Mouse (Mus musculus): ENCODE data around the gene Trabd2b. TPM values are rescaled to one million over a fixed set of nuclear protein-coding genes. Genes with fewer than 3 reads are reported as not detected.

Gene Trabd2b
- polyA plus RNA-seq, 1 experiment from 2014 or later: 1.5 TPM

DNA sequence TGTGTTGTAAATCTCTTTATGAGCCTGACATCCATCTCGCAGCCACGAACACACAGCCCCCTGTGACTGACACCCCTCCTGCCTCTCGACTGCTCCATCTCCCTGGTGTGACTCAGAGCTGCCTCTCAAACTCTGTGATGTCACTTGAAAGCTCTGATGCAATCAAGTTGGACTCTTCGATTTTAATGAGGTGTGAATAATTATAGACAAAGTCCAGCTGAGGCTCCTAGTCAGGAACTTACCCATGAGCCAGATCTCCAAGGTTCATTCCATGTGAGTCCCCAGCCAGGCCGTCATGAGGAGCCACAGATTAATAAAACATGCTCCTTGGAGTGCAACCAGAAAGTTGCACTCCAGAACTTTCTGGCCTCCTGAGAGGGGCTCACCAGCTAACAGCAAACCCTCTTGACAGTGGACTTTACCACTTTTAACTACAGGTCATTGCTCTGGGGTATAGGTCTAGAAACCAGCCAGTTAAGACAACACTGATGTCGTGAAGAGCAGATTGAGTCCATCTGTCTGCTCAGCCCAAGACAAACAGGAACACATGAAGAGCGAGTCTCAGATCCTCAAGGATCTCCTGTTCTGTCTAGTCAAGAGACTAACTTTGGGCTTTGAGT, 221.3 kb downstream of the Trabd2b start:
- no peak for ATAC-seq (ENCODE audit: insufficient number of reproducible peaks, low FRiP score)
- Histone ChIP-seq H3K27me3 (replicated peaks) (peaks cover 72% of the 10 kb centered on the region), H3K4me1 (replicated peaks) (peaks cover 24% of the 10 kb centered on the region)

GRCm38 (mm10) chr4:114635889-114636288, 229.4 kb downstream of the Trabd2b start:
- no peaks in the 10 kb centered on the region for H3K4me1 ChIP-seq (replicated peaks)
- no peak overlapping the region for H3K4me2 ChIP-seq
- no peak overlapping the region for H3K9ac ChIP-seq
- 19% methylated on average over 5 of the region's 5 CpGs for WGBS
- no peaks in the 10 kb centered on the region for H3K9me3 ChIP-seq (replicated peaks)
- H3K36me3 ChIP-seq: no peaks in the 10 kb centered on the region
- H3K27me3 ChIP-seq (replicated peaks): peaks cover 79% of the 10 kb centered on the region
- no peak for ATAC-seq (ENCODE audit: insufficient number of reproducible peaks, low FRiP score)
- H3K4me3 ChIP-seq: no peak overlapping the region
- H3K27ac ChIP-seq (ENCODE audit: poor library complexity, severe bottlenecking): no peak overlapping the region

More for the DNA sequence above, 221.3 kb downstream of the Trabd2b start:
- WGBS: 69% methylated on average over 7 of the region's 7 CpGs
- Histone ChIP-seq H3K4me2 (no peak overlapping the region), H3K27ac (ENCODE audit: poor library complexity, severe bottlenecking) (no peak overlapping the region), H3K4me3 (no peak overlapping the region), H3K9me3 (replicated peaks) (no peaks in the 10 kb centered on the region), H3K9ac (no peak overlapping the region), H3K36me3 (no peaks in the 10 kb centered on the region)

- no peak overlapping the region for H3K27ac ChIP-seq (ENCODE audit: poor library complexity, severe bottlenecking)
- H3K27me3 ChIP-seq (replicated peaks): peaks cover 79% of the 10 kb centered on the region
- no peak overlapping the region for H3K4me3 ChIP-seq
- H3K4me2 ChIP-seq: no peak overlapping the region
- H3K9me3 ChIP-seq (replicated peaks): no peaks in the 10 kb centered on the region
- H3K9ac ChIP-seq: no peak overlapping the region
- 75% methylated on average over 1 of the region's 1 CpGs for WGBS
- H3K36me3 ChIP-seq: no peaks in the 10 kb centered on the region
- no peak for ATAC-seq (ENCODE audit: insufficient number of reproducible peaks, low FRiP score)
- H3K4me1 ChIP-seq (replicated peaks): no peaks in the 10 kb centered on the region
Measured at GRCm38 (mm10) chr4:114636324-114636723, 229.8 kb downstream of the Trabd2b start.

DNA sequence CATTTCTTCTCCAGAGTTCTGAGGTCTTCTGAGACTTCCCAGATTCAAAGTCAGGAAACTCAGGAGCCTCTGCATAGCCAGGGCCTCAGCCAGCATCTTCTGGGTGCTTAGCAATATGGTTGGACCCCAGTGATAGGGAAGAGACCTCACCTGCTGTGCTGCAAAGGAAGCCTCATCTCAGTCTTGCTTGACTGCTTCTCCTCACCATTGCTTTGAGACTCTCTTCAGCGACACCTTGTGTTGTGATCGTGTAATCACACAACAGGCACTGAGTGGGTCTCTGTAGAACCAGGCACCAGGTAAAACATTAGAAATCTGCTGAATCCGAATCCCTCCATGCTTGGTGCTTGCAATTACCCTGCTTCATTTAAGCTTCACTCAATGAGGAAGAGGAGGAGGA, 230.6 kb downstream of the Trabd2b start:
- Histone ChIP-seq H3K4me2 (no peak overlapping the region), H3K27ac (ENCODE audit: poor library complexity, severe bottlenecking) (no peak overlapping the region), H3K36me3 (no peaks in the 10 kb centered on the region), H3K27me3 (replicated peaks) (peaks cover 75% of the 10 kb centered on the region), H3K9ac (no peak overlapping the region), H3K4me3 (no peak overlapping the region), H3K4me1 (replicated peaks) (no peaks in the 10 kb centered on the region), H3K9me3 (replicated peaks) (no peaks in the 10 kb centered on the region)
- WGBS: 10% methylated on average over 3 of the region's 3 CpGs
- ATAC-seq (ENCODE audit: insufficient number of reproducible peaks, low FRiP score): no peak

GRCm38 (mm10) chr4:114642469-114642868, 235.9 kb downstream of the Trabd2b start:
- H3K27ac ChIP-seq (ENCODE audit: poor library complexity, severe bottlenecking): no peak overlapping the region
- no peaks in the 10 kb centered on the region for H3K36me3 ChIP-seq
- no peaks in the 10 kb centered on the region for H3K9me3 ChIP-seq (replicated peaks)
- no peak overlapping the region for H3K4me2 ChIP-seq
- H3K27me3 ChIP-seq (replicated peaks): peaks cover 59% of the 10 kb centered on the region
- ATAC-seq (ENCODE audit: insufficient number of reproducible peaks, low FRiP score): no peak
- 61% methylated on average over 4 of the region's 4 CpGs for WGBS
- no peaks in the 10 kb centered on the region for H3K4me1 ChIP-seq (replicated peaks)
- H3K9ac ChIP-seq: no peak overlapping the region
- H3K4me3 ChIP-seq: no peak overlapping the region

DNA sequence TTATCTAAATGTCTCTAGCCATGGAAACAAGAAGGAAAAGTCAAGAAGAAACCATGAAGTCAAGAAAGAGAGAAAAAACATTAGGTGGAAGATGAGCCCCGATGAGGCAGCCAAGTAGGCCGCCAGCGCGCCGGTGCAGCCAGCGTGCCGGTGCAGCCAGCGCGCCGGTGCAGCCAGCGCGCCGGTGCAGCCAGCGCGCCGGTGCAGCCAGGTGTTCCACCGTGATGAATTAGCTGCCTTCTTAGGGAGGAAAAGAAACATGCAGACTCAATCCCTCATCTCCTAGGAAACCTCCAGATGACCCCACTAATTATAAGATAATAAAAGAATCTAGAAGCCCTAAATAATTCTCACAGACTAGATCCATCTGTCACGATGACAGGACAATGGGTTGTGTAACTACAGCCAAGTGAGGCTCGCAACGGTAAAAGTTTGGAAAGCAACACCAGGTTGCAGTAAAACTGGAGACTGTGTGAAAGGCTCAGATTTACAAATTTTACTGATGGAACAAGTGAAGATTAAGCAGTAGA, 237.2 kb downstream of the Trabd2b start:
- no peak overlapping the region for H3K4me2 ChIP-seq
- ATAC-seq (ENCODE audit: insufficient number of reproducible peaks, low FRiP score): no peak
- H3K36me3 ChIP-seq: no peaks in the 10 kb centered on the region
- H3K9ac ChIP-seq: no peak overlapping the region
- no peaks in the 10 kb centered on the region for H3K9me3 ChIP-seq (replicated peaks)
- 77% methylated on average over 20 of the region's 20 CpGs for WGBS
- peaks cover 65% of the 10 kb centered on the region for H3K27me3 ChIP-seq (replicated peaks)
- H3K27ac ChIP-seq (ENCODE audit: poor library complexity, severe bottlenecking): no peak overlapping the region
- H3K4me3 ChIP-seq: no peak overlapping the region
- peaks cover 4% of the 10 kb centered on the region; the same call in 1 of the 2 replicates for H3K4me1 ChIP-seq (replicated peaks)

DNA sequence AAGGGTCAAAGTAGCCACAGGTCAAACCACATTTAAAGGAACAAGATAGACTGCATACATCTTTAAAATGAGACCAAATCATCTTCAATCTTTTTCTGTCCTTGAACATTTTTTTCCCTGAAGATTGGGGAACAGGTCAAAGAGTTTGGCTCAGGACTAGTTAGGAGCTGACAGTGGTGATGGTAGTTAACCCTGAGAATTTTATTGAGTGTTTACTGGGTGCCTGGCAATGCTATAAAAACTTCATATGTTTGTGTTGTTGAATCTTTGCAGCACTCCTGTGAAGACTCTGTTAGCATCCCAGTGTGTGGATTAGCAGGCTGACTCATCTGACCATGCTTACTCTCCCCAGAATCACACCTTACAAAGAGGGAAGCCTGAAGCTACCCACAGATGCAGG, 238.8 kb downstream of the Trabd2b start:
- Histone ChIP-seq H3K27me3 (replicated peaks) (peaks cover 65% of the 10 kb centered on the region), H3K4me3 (no peak overlapping the region), H3K9ac (no peak overlapping the region), H3K27ac (ENCODE audit: poor library complexity, severe bottlenecking) (no peak overlapping the region), H3K36me3 (no peaks in the 10 kb centered on the region), H3K4me2 (no peak overlapping the region), H3K4me1 (replicated peaks) (peaks cover 5% of the 10 kb centered on the region; the same call in 1 of the 2 replicates), H3K9me3 (replicated peaks) (no peaks in the 10 kb centered on the region)
- ATAC-seq (ENCODE audit: insufficient number of reproducible peaks, low FRiP score): no peak

- no peak overlapping the region for H3K9ac ChIP-seq
- no peak overlapping the region for H3K4me3 ChIP-seq
- H3K4me1 ChIP-seq (replicated peaks): peaks cover 5% of the 10 kb centered on the region; the same call in 1 of the 2 replicates
- WGBS: 67% methylated on average over 13 of the region's 13 CpGs
- no peak overlapping the region for H3K27ac ChIP-seq (ENCODE audit: poor library complexity, severe bottlenecking)
- no peaks in the 10 kb centered on the region for H3K9me3 ChIP-seq (replicated peaks)
- ATAC-seq (ENCODE audit: insufficient number of reproducible peaks, low FRiP score): no peak
- peaks cover 67% of the 10 kb centered on the region for H3K27me3 ChIP-seq (replicated peaks)
- no peak overlapping the region for H3K4me2 ChIP-seq
- H3K36me3 ChIP-seq: no peaks in the 10 kb centered on the region
Measured at GRCm38 (mm10) chr4:114646825-114647681, 240.5 kb downstream of the Trabd2b start.

GRCm38 (mm10) chr4:114647689-114648088, 241.2 kb downstream of the Trabd2b start:
- Histone ChIP-seq H3K9ac (no peak overlapping the region), H3K27ac (ENCODE audit: poor library complexity, severe bottlenecking) (no peak overlapping the region), H3K4me1 (replicated peaks) (peaks cover 5% of the 10 kb centered on the region; the same call in 1 of the 2 replicates), H3K9me3 (replicated peaks) (no peaks in the 10 kb centered on the region), H3K36me3 (no peaks in the 10 kb centered on the region), H3K27me3 (replicated peaks) (peaks cover 62% of the 10 kb centered on the region), H3K4me3 (no peak overlapping the region), H3K4me2 (no peak overlapping the region)
- no peak for ATAC-seq (ENCODE audit: insufficient number of reproducible peaks, low FRiP score)
- WGBS: 11% methylated on average over 4 of the region's 4 CpGs

GRCm38 (mm10) chr4:114648532-114649074, 242.1 kb downstream of the Trabd2b start:
- H3K27ac ChIP-seq (ENCODE audit: poor library complexity, severe bottlenecking): no peak overlapping the region
- peak overlapping the region; percentile 27 for H3K4me2 ChIP-seq
- ATAC-seq (ENCODE audit: insufficient number of reproducible peaks, low FRiP score): peak; percentile 23; the same call in 1 of the 2 replicates
- H3K27me3 ChIP-seq (replicated peaks): peaks cover 64% of the 10 kb centered on the region
- H3K36me3 ChIP-seq: no peaks in the 10 kb centered on the region
- no peak overlapping the region for H3K9ac ChIP-seq
- WGBS: 10% methylated on average over 28 of the region's 28 CpGs
- H3K4me3 ChIP-seq: no peak overlapping the region
- H3K4me1 ChIP-seq (replicated peaks): peaks cover 5% of the 10 kb centered on the region; the same call in 1 of the 2 replicates
- H3K9me3 ChIP-seq (replicated peaks): no peaks in the 10 kb centered on the region

- H3K27me3 ChIP-seq (replicated peaks): peaks cover 63% of the 10 kb centered on the region
- ATAC-seq (ENCODE audit: insufficient number of reproducible peaks, low FRiP score): no peak
- H3K36me3 ChIP-seq: no peaks in the 10 kb centered on the region
Measured at GRCm38 (mm10) chr4:114650551-114650950, 244.0 kb downstream of the Trabd2b start.

More at GRCm38 (mm10) chr4:114650551-114650950, 244.0 kb downstream of the Trabd2b start:
- H3K4me1 ChIP-seq (replicated peaks): peaks cover 5% of the 10 kb centered on the region; the same call in 1 of the 2 replicates
- no peak overlapping the region for H3K4me2 ChIP-seq
- H3K4me3 ChIP-seq: no peak overlapping the region
- H3K9me3 ChIP-seq (replicated peaks): no peaks in the 10 kb centered on the region
- H3K27ac ChIP-seq (ENCODE audit: poor library complexity, severe bottlenecking): no peak overlapping the region
- H3K9ac ChIP-seq: no peak overlapping the region
- WGBS: 66% methylated on average over 6 of the region's 6 CpGs
